Mouse (Mus musculus) ES-E14 (cell line): ENCODE measurements at regions not wholly inside any gene's neighbourhood (a gene's known extent, or its start where the extent isn't known, plus 50 kb on each side); places are given as distances from the start of the nearest gene placed in this dataset.

Source experiments
- DNase-seq: peaks from one replicate; pipeline ENCODE4 v3.0.0-alpha.2; 2013; ENCODE audit warnings: low read depth, low spot score
- H3K27ac ChIP-seq: 2 replicates; pipeline ENCODE4 v1.5.1; 2012; ENCODE audit warnings: low read depth, mild to moderate bottlenecking, low read length, moderate library complexity, mixed read lengths; ENCODE audit not compliant: poor library complexity, insufficient read depth, severe bottlenecking
- H3K36me3 ChIP-seq: 2 replicates; pipeline ENCODE4 v1.6.1; 2012; ENCODE audit warnings: mild to moderate bottlenecking, low read length, moderate library complexity, mixed read lengths; ENCODE audit not compliant: control insufficient read depth, poor library complexity, insufficient read depth, severe bottlenecking
- H3K4me1 ChIP-seq, 2 experiments: fragments of 150-350 bp in 1 of 2; sonication (generic) in 1 of 2; 2 replicates each; pipeline ENCODE4 v1.6.1; 2012; ENCODE audit warnings: low read length in 2 of 2, mild to moderate bottlenecking in 1 of 2, mixed read lengths in 1 of 2; ENCODE audit not compliant: control insufficient read depth in 2 of 2, insufficient read depth in 2 of 2, poor library complexity in 1 of 2
- H3K4me3 ChIP-seq, 2 experiments: fragments of 150-350 bp in 1 of 2; sonication (generic) in 1 of 2; 2 replicates each; pipeline ENCODE4 v1.5.1; 2012; ENCODE audit warnings: low read length in 2 of 2, low read depth in 1 of 2, mild to moderate bottlenecking in 1 of 2, mixed read lengths in 1 of 2; ENCODE audit not compliant: insufficient read depth in 1 of 2, poor library complexity in 1 of 2, severe bottlenecking in 1 of 2
- H3K9ac ChIP-seq: 2 replicates; pipeline ENCODE4 v1.6.1; 2012; ENCODE audit warnings: low read depth, mild to moderate bottlenecking, low read length, mixed read lengths; ENCODE audit not compliant: poor library complexity, insufficient read depth, severe bottlenecking
- H3K9me3 ChIP-seq: fragments of 150-350 bp; sonication (generic); 2 replicates; pipeline ENCODE4 v1.6.1; 2012; ENCODE audit warnings: low read depth, mild to moderate bottlenecking, low read length; ENCODE audit not compliant: control insufficient read depth, insufficient read depth
- CHD2 ChIP-seq: IDR thresholded peaks from 2 replicates; pipeline ENCODE4 v1.6.1; 2014; ENCODE audit warnings: mild to moderate bottlenecking, low read depth, low read length, inconsistent platforms
- HCFC1 ChIP-seq: IDR thresholded peaks from 2 replicates; pipeline ENCODE4 v1.6.1; 2012; ENCODE audit warnings: low read length, inconsistent platforms, borderline replicate concordance; ENCODE audit not compliant: insufficient read depth
- MAFK ChIP-seq: IDR thresholded peaks from 2 replicates; pipeline ENCODE4 v1.6.1; 2014; ENCODE audit warnings: mild to moderate bottlenecking, low read depth, low read length, inconsistent platforms; ENCODE audit not compliant: insufficient read depth
- ZC3H11A ChIP-seq: IDR thresholded peaks from 2 replicates; pipeline ENCODE4 v1.6.1; 2012; ENCODE audit warnings: low read depth, mild to moderate bottlenecking, inconsistent platforms, low read length, borderline replicate concordance
- ZNF384 ChIP-seq: IDR thresholded peaks from 2 replicates; pipeline ENCODE4 v1.6.1; 2012; ENCODE audit warnings: low read depth, low read length, inconsistent platforms
- in situ Hi-C, 2 experiments: fragments of 600-800 bp; cut with MboI; formaldehyde crosslinking; loops; one replicate each; pipeline ENCODE4 v1.15.1; 2025; ENCODE audit warnings: low sequenced_read_pairs in 2 of 2, inconsistent platforms in 1 of 2; ENCODE audit not compliant: unreplicated experiment in 2 of 2

DNA sequence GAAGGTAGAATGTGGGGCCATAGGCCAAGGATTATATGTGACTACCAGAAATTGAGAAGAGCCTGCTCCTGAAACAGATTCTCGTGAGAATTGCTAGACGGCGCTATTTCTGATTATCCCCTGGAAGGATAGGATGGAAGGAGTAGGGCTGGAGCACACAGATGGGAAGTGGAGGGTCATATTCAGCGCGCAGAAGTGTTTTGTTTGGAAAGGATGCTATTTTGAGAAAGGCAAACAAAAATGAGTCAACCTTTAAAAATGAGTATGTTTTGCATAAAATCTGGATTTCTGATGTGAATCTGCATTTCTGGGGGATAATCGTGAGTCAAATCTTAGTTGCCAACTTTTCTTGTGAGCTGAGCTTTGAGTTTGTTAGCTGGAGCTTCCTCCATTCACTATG is 58.1 kb upstream of the Fshb start:
- H3K27ac ChIP-seq, result no peak overlapping the region
- no peaks in the 10 kb centered on the region for H3K4me1 ChIP-seq
- no peaks in the 10 kb centered on the region for H3K9me3 ChIP-seq
- in situ Hi-C loops, result no loop called here
- no peaks in the 10 kb centered on the region for H3K36me3 ChIP-seq
- no peak overlapping the region for H3K9ac ChIP-seq
- H3K4me3 ChIP-seq, result no peak overlapping the region
- TF ChIP-seq ZNF384, result no peak
- TF ChIP-seq HCFC1, result no peak
- no peak for TF ChIP-seq MAFK
- no peak for TF ChIP-seq CHD2
- TF ChIP-seq ZC3H11A, result no peak
- DNase-seq, result no peak

DNA sequence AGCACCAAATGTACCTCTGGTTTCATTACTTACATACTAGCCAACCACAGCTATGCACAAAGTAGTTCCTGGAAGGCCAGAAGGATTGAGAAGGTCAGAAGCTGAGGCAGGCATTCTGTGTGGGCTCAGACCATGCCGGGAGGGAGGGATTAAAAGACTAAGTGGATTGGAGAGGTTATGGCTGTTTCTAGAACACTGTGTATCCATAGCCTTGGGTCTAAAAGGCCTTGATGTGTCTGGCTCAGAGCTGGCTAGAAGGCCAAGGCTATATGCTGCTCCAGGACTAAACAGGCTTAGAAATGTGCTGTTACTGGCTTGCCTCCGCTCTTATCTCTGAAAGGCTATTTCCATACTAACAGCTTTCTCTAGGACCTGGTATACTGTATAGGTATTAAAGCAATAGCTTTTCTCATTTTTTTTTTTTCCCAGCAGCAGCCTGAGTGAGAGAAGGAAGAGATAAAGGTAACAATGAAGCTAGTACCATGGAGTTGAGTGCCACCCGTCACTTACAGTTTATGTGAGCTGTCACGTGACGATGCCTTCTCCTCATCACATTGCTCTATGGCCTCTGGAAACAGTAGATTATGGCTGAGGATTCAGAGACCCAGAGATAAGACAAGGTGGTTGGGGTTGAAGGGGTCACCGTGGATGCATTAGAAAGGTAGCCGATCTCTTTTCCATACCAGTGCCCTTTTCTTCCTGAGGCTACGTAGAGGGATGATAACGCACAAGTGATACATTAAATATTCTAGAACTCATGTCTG is 59.4 kb upstream of the Fshb start:
- no peak for DNase-seq
- Histone ChIP-seq H3K27ac (no peak overlapping the region), H3K4me3 (no peak overlapping the region), H3K9ac (no peak overlapping the region), H3K4me1 (no peaks in the 10 kb centered on the region), H3K36me3 (no peaks in the 10 kb centered on the region), H3K9me3 (no peaks in the 10 kb centered on the region)
- in situ Hi-C loops, result no loop called here
- TF ChIP-seq ZC3H11A, result no peak
- no peak for TF ChIP-seq HCFC1
- no peak for TF ChIP-seq MAFK
- no peak for TF ChIP-seq ZNF384

DNA sequence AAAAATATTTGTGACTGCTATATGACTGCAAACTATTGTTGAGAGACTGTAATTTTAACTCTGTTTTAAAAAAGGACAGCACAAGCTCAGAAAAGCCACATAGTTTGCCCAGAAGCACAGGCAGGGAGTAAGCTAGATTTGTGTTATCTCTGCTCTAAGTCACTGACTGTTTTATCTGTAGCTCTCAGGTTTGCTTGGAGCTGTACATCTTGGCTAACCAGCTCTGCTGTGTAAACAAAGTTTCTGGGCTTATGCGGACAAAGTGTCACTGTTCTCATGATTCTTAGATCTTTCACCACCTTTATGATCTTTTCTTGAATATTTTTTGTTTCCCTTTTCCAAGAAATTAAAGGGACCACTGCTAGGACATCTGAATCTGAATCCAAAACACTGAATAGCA is 60.2 kb upstream of the Fshb start:
- Histone ChIP-seq H3K9me3 (no peaks in the 10 kb centered on the region), H3K4me1 (no peaks in the 10 kb centered on the region), H3K4me3 (no peak overlapping the region), H3K36me3 (no peaks in the 10 kb centered on the region), H3K9ac (no peak overlapping the region), H3K27ac (no peak overlapping the region)
- TF ChIP-seq HCFC1 (no peak), CHD2 (no peak), ZC3H11A (no peak), ZNF384 (no peak), MAFK (no peak)
- DNase-seq, result no peak
- in situ Hi-C loops, result no loop called here

DNA sequence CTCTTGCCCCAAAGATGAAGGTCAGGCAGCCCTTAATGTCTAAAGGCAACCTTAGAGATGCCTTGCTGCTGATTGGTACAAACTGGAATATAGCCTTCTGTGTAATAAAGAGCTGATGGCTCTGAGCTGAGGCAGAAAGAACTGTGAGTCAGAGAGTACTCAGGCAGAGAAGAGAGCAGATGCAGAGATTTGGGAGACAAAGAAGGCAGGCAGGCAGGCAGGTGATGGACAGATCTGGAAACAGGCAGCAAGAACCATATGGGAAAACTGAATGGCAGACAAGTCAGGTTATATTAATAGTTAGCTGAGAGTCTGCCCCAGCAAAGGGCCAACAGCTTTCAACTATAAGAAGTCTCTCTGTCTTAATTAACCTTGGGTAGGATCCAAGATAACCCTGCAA is 73.7 kb upstream of the Fshb start:
- Histone ChIP-seq H3K27ac (no peak overlapping the region), H3K4me3 (no peak overlapping the region)

DNA sequence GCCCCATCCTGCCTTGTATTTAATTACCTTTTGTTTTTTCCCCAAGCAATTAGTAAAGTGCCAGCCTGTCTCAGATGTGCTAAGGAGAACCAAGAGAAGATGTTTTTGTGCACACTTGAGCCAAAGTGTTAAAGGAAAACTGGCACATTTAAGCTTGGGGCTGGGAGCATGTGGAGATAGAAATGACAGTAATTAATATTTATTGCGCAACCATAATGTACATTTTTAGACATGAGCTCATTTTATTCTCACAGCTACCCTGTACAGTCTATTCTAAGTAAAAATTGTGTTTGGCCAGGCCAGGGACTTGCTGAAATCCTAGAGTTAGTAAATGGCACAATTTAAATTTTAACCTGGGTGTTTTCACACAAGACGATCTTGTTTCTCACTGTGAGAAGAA is 89.9 kb upstream of the Fshb start:
- in situ Hi-C loops, result no loop called here
- TF ChIP-seq ZC3H11A (no peak), CHD2 (no peak), MAFK (no peak), ZNF384 (no peak), HCFC1 (no peak)
- DNase-seq, result no peak
- Histone ChIP-seq H3K36me3 (no peaks in the 10 kb centered on the region), H3K9me3 (no peaks in the 10 kb centered on the region), H3K9ac (no peak overlapping the region), H3K4me3 (no peak overlapping the region), H3K4me1 (no peaks in the 10 kb centered on the region), H3K27ac (no peak overlapping the region)

More for the DNA sequence above, 73.7 kb upstream of the Fshb start:
- no peak for DNase-seq
- TF ChIP-seq CHD2 (no peak), ZC3H11A (no peak), HCFC1 (no peak), MAFK (no peak), ZNF384 (no peak)
- Histone ChIP-seq H3K4me1 (no peaks in the 10 kb centered on the region), H3K36me3 (no peaks in the 10 kb centered on the region), H3K9ac (no peak overlapping the region), H3K9me3 (no peaks in the 10 kb centered on the region)
- in situ Hi-C loops, result no loop called here
